Mouse (Mus musculus) midbrain, embryonic 16.5 days (tissue): ENCODE data around the gene Arhgap32. TPM values are rescaled to one million over a fixed set of nuclear protein-coding genes. Genes with fewer than 3 reads are reported as not detected.

Experiments used
- microRNA-seq: library from miRNA; unstranded; fragments of <30 nt; microRNA quantifications from one replicate; pipeline ENCODE4, GENCODE M21; 2017
- polyA plus RNA-seq: library from polyadenylated mRNA; unstranded; fragments of >200 nt; fragmentation: Nextera tagmentation; extraction: Ambion mirVana; gene quantifications from 2 replicates; pipeline ENCODE4 v1.2.1, GENCODE M21; 2015

Gene Arhgap32
- polyA plus RNA-seq, 1 experiment from 2014 or later = 11.3 TPM

Small RNAs within 50 kb of the gene (microRNA-seq; reads per million reads assigned to microRNA genes)
- gene Gm44453 = not detected

Other genes starting within 250 kb of the Arhgap32 start
- gene Barx2, start 202.7 kb upstream of the Arhgap32 start, polyA plus RNA-seq = 0.17 and 0.26 TPM in 2 replicates
- 1.7 and 2.6 TPM in 2 replicates for gene Kcnj5, start 228.2 kb downstream of the Arhgap32 start, polyA plus RNA-seq